Mouse (Mus musculus): ENCODE measurements around the gene Morn3. TPM values are rescaled to one million over a fixed set of nuclear protein-coding genes. Genes with fewer than 3 reads are reported as not detected.
A peak's percentile ranks its signal among the peaks of the same experiment; 100 is the strongest.

The Morn3 gene
- polyA plus RNA-seq, 1 experiment from 2014 or later: not detected

DNA sequence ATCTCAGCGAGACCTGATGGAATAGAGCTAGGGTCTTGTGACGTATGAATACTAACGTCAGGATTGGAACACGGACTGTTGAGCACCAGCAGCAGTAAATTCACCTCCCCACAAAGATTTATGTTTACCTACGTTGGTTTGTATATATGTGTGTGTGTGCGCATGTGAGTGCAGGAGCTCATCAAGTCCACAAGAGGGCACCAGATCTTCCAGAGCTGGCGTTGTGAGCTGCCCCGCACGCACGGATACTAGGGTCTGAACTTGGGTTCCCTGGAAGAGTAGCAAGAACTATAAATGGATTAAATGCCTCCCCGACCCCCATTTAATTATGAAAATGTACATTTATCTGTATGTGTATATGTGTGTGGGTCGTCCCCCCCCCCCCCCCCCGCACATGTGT lies 33.7 kb upstream of the Morn3 start:
- peak; percentile 77 for DNase-seq (ENCODE audit: low spot score, missing footprints)
- Histone ChIP-seq H3K36me3 (ENCODE audit: control insufficient read depth, insufficient read depth, low read length) (no peaks in the 10 kb centered on the region), H3K4me3 (ENCODE audit: low read depth, low read length) (no peak overlapping the region), H3K27me3 (ENCODE audit: control insufficient read depth, insufficient read depth, low read length) (no peaks in the 10 kb centered on the region), H3K4me1 (ENCODE audit: control insufficient read depth, insufficient read depth, low read length) (peaks cover 8% of the 10 kb centered on the region), H3K9me3 (ENCODE audit: control insufficient read depth, low read length) (peaks cover 2% of the 10 kb centered on the region; the same call in 1 of the 2 replicates), H3K27ac (ENCODE audit: low read depth, low read length) (no peak overlapping the region), H3K9ac (ENCODE audit: low read length) (no peak overlapping the region), H3K4me2 (no peak overlapping the region)
- ATAC-seq (ENCODE audit: low FRiP score): no peak
- WGBS: 94% methylated on average over 12 of the region's 13 CpGs

DNA sequence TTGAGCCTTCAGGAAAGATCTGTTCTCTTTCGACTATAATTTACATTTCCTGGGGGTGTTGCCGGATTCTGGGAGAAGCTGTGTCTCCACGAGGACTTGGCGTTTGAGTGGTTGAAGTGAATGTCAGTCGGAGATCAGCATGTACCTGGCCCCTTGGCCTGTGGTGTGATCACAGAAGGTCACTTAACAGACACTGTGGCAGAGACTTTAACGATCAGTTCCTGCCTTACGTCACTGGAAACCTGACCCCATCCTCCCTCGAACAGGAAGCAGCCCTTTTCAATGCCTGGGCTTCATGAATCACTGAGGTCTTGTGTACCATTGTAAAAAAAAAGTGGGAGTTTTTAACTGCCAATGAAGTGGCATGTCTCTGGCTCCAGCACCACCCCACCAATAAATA lies 33.2 kb upstream of the Morn3 start:
- DNase-seq (ENCODE audit: low spot score, missing footprints): peak; percentile 72

DNA sequence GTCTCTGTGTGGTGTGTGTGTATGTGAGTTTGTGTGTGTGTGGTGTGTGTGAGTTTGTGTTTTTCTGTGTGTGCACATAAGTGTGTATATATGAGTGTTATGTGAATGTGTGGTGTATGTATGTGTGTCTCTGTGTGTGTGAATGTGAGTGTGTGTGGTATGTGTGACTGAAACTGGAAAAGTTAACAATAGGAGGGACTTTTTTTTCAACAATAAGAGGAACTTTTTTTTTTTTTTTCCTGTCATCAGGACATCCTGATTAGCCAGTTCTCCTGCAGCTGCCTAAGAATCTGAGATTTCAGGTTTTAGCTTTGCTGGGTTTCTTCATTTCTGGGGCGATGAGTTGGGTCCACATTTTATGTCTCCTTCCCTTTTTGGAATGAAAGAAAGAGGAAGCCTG lies 32.8 kb upstream of the Morn3 start:
- Histone ChIP-seq H3K9ac (ENCODE audit: low read length) (no peak overlapping the region), H3K27me3 (ENCODE audit: control insufficient read depth, insufficient read depth, low read length) (no peaks in the 10 kb centered on the region), H3K9me3 (ENCODE audit: control insufficient read depth, low read length) (peaks cover 2% of the 10 kb centered on the region; the same call in 1 of the 2 replicates), H3K27ac (ENCODE audit: low read depth, low read length) (no peak overlapping the region), H3K36me3 (ENCODE audit: control insufficient read depth, insufficient read depth, low read length) (no peaks in the 10 kb centered on the region), H3K4me3 (ENCODE audit: low read depth, low read length) (no peak overlapping the region), H3K4me1 (ENCODE audit: control insufficient read depth, insufficient read depth, low read length) (peaks cover 8% of the 10 kb centered on the region), H3K4me2 (no peak overlapping the region)
- ATAC-seq (ENCODE audit: low FRiP score) (no peak), DNase-seq (ENCODE audit: low spot score, missing footprints) (peak; percentile 10)
- 93% methylated on average over 1 of the region's 1 CpGs for WGBS

More for the DNA sequence above, 33.2 kb upstream of the Morn3 start:
- Histone ChIP-seq H3K9me3 (ENCODE audit: control insufficient read depth, low read length) (peaks cover 2% of the 10 kb centered on the region; the same call in 1 of the 2 replicates), H3K4me3 (ENCODE audit: low read depth, low read length) (no peak overlapping the region), H3K4me2 (no peak overlapping the region), H3K27me3 (ENCODE audit: control insufficient read depth, insufficient read depth, low read length) (no peaks in the 10 kb centered on the region), H3K36me3 (ENCODE audit: control insufficient read depth, insufficient read depth, low read length) (no peaks in the 10 kb centered on the region), H3K27ac (ENCODE audit: low read depth, low read length) (no peak overlapping the region), H3K9ac (ENCODE audit: low read length) (no peak overlapping the region), H3K4me1 (ENCODE audit: control insufficient read depth, insufficient read depth, low read length) (peaks cover 8% of the 10 kb centered on the region)
- ATAC-seq (ENCODE audit: low FRiP score): no peak
- 89% methylated on average over 8 of the region's 8 CpGs for WGBS

DNA sequence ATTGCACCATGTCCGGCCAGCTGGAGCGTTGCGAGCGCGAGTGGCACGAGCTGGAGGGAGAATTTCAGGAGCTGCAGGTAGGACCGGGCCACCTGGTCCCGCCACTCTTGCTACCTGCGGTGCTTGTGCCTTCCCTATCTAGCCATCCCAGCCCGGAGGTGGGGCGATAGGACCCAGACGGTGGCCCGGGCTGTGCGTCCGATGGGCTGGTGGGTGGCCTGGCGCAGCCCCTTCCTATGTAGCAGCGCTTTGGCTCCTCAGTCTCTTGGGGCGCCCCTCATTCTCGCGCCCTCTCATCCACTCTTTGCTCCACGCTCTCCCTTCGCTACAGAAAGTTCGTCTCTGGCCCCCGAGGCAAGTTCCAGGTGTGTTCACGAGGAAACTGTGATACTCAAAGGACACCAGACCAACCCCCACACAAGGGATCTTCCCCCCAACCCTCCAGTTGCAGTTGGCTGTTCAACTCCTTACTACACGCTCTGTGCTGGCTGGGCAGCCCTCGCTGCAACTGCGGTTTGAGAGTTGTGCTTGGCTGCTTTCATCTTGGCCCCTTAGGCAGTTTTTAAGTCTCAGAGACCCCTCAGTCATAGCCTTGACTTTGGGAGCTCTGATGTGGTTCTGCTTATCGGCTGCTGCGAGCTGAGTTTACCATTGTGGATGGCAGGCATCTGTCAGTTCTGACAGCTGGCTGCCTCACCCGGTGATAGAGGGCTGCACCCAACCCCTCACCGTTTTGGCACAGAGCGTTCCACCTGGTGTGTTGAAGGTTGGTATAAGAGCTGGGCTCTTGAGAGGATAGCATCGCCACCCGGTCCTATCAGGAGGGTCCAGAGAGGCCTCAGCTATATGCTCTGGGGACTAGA lies 29.8 kb upstream of the Morn3 start:
- H3K27ac ChIP-seq (ENCODE audit: low read depth, low read length): 0 out of 2 replicates have a peak overlapping the region, but pooled peaks have one; percentile 2
- peaks cover 8% of the 10 kb centered on the region for H3K4me1 ChIP-seq (ENCODE audit: control insufficient read depth, insufficient read depth, low read length)
- H3K27me3 ChIP-seq (ENCODE audit: control insufficient read depth, insufficient read depth, low read length): no peaks in the 10 kb centered on the region
- peak; percentile 95 for DNase-seq (ENCODE audit: low spot score, missing footprints)
- H3K36me3 ChIP-seq (ENCODE audit: control insufficient read depth, insufficient read depth, low read length): no peaks in the 10 kb centered on the region
- peak overlapping the region; percentile 60 for H3K9ac ChIP-seq (ENCODE audit: low read length)
- peak; percentile 89 for ATAC-seq (ENCODE audit: low FRiP score)
- 6% methylated on average over 35 of the region's 35 CpGs for WGBS
- H3K9me3 ChIP-seq (ENCODE audit: control insufficient read depth, low read length): peaks cover 2% of the 10 kb centered on the region; the same call in 1 of the 2 replicates
- H3K4me2 ChIP-seq: peak overlapping the region; percentile 85
- H3K4me3 ChIP-seq (ENCODE audit: low read depth, low read length): peak overlapping the region; percentile 59

DNA sequence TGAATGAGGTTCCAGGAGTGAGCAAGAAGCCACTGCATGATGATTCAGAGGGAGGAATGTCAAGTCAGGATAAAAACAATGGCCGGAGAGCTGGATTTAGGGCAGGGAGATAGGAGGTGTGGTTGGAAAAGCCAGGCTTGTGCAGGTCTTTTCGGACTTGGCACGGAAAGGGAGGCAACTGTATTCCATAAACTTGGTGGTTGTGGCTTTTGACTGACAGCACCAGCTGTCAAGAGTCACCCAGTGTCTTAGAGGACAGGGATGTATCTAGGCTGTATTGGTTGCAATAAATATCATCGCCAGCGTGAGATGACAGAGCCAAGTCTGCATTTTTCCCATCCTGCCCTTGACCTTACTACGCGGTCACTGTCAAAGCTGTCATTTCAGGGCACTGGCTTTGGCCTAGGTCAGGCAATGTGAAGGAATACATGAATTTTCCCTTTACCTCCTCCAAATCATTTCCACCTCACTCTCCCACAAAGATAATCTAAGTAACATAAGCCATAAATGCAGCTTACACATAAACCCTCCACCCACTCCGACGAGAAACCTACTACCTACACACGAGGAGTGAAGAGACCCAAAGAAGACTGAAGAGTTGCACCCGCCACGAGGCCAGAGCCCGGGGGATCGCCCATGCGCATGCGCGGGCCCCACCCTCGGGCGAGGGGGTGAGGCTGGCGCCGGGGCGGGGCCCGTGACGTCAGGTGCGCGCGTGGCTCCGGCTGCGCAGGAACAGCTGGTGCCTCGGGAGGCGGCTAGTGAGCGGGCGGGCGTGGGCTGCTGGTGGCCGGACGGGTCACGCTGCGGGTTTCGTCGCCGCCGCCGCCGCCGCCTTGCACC lies 29.0 kb upstream of the Morn3 start:
- ATAC-seq (ENCODE audit: low FRiP score) (peak; percentile 92), DNase-seq (ENCODE audit: low spot score, missing footprints) (peak; percentile 99)
- Histone ChIP-seq H3K27me3 (ENCODE audit: control insufficient read depth, insufficient read depth, low read length) (no peaks in the 10 kb centered on the region), H3K9ac (ENCODE audit: low read length) (peak overlapping the region; percentile 60), H3K4me3 (ENCODE audit: low read depth, low read length) (peak overlapping the region; percentile 59), H3K4me2 (peak overlapping the region; percentile 85), H3K27ac (ENCODE audit: low read depth, low read length) (no peak overlapping the region; the same call in 1 of the 2 replicates), H3K9me3 (ENCODE audit: control insufficient read depth, low read length) (peaks cover 2% of the 10 kb centered on the region; the same call in 1 of the 2 replicates), H3K36me3 (ENCODE audit: control insufficient read depth, insufficient read depth, low read length) (no peaks in the 10 kb centered on the region), H3K4me1 (ENCODE audit: control insufficient read depth, insufficient read depth, low read length) (peaks cover 8% of the 10 kb centered on the region)
- 9% methylated on average over 45 of the region's 45 CpGs for WGBS

DNA sequence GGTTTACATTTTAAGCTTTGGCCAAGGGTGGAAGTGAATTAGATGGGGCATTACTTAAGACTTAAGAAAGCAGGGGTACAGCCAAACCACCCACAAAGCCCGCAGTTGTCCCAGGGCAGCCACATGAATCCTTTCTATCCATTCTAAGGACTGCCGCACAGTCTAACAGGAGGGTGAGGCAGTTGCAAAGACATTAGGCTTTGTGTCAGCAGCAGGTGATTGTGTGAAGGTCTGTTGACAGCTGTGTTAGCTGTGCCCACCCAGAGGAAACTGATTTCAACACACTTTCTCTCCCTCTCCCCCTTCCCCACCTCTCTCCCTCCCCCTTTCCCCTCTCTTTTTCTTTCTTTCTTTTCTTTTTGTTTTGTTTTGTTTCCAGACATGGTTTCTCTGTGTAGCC lies 21.9 kb upstream of the Morn3 start:
- 89% methylated on average over 2 of the region's 2 CpGs for WGBS

DNA sequence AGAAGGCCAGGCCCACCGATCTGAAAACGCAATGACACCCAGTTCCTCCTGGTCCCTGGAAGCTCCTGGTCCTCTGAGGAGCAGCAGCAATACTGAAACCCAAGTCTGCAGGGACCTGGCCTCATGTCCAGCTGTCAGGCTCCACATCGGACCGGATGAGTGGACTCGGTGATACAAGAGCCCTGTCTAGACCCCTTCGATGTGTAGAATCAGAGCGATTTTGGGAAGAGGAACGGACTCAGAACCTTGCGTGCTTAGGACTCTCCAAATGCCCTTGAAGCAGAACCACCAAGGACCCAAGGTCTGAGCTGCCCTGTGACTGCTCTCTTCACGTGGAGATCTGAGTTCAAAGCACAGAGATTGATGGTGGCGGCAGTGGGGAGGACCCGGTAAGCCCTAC lies 21.3 kb upstream of the Morn3 start, which contains the start of gene Tmem120b:
Tmem120b (plus strand) TSS at position 301 of the 400 bp plus-strand sequence.
- ATAC-seq (ENCODE audit: low FRiP score) (no peak), DNase-seq (ENCODE audit: low spot score, missing footprints) (no peak)
- no peak within 1 kb of the TSS for H3K27ac ChIP-seq (ENCODE audit: low read depth, low read length)
- H3K9me3 ChIP-seq (ENCODE audit: control insufficient read depth, low read length): no peaks in the 10 kb centered on the region
- no peak within 1 kb of the TSS for H3K4me2 ChIP-seq
- H3K4me1 ChIP-seq (ENCODE audit: control insufficient read depth, insufficient read depth, low read length): no peaks in the 10 kb centered on the region
- no peak within 1 kb of the TSS for H3K4me3 ChIP-seq (ENCODE audit: low read depth, low read length)
- no peaks in the 10 kb centered on the region for H3K27me3 ChIP-seq (ENCODE audit: control insufficient read depth, insufficient read depth, low read length)
- no peak within 1 kb of the TSS for H3K9ac ChIP-seq (ENCODE audit: low read length)
- WGBS: 85% methylated on average over 12 of the region's 12 CpGs
- H3K36me3 ChIP-seq (ENCODE audit: control insufficient read depth, insufficient read depth, low read length): no peaks in the 10 kb centered on the region

More for the DNA sequence above, 21.9 kb upstream of the Morn3 start:
- Histone ChIP-seq H3K4me2 (no peak overlapping the region), H3K4me1 (ENCODE audit: control insufficient read depth, insufficient read depth, low read length) (no peaks in the 10 kb centered on the region), H3K9ac (ENCODE audit: low read length) (no peak overlapping the region), H3K27ac (ENCODE audit: low read depth, low read length) (no peak overlapping the region), H3K36me3 (ENCODE audit: control insufficient read depth, insufficient read depth, low read length) (no peaks in the 10 kb centered on the region), H3K27me3 (ENCODE audit: control insufficient read depth, insufficient read depth, low read length) (no peaks in the 10 kb centered on the region), H3K4me3 (ENCODE audit: low read depth, low read length) (no peak overlapping the region), H3K9me3 (ENCODE audit: control insufficient read depth, low read length) (no peaks in the 10 kb centered on the region)
- DNase-seq (ENCODE audit: low spot score, missing footprints): no peak
- no peak for ATAC-seq (ENCODE audit: low FRiP score)

DNA sequence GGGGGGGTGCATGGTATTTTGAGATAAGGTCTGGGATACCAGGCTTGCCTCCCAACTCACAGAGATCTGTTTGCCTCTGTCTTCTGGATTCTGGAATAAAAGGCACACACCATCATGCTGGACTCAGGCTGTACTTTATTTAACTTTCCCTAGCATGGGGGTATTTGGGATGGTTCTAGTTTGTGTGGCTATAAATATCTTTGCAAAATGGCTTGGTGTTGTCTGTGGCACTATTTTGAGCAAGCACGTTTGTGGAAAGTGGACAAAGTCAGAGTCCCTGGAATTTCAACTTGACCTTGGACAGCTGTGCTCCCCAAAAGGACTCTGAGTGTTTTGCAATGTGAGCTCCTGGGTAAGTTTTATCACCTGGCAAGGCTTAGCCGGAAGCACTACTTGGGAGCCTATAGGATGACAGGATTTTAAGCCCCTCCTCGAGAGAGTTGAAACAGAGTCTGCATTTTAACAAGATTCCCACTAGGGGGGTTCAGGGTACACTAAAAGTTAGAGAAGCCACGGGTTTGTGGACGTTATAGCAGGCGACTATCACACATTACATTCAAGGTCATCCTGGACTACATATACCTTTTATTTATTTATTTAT lies 20.7 kb upstream of the Morn3 start:
- no peak overlapping the region for H3K9ac ChIP-seq (ENCODE audit: low read length)
- no peaks in the 10 kb centered on the region for H3K9me3 ChIP-seq (ENCODE audit: control insufficient read depth, low read length)
- H3K4me1 ChIP-seq (ENCODE audit: control insufficient read depth, insufficient read depth, low read length): no peaks in the 10 kb centered on the region
- no peak overlapping the region for H3K4me2 ChIP-seq
- WGBS: 39% methylated on average over 6 of the region's 6 CpGs
- H3K4me3 ChIP-seq (ENCODE audit: low read depth, low read length): no peak overlapping the region
- no peak for ATAC-seq (ENCODE audit: low FRiP score)
- H3K27me3 ChIP-seq (ENCODE audit: control insufficient read depth, insufficient read depth, low read length): no peaks in the 10 kb centered on the region
- H3K36me3 ChIP-seq (ENCODE audit: control insufficient read depth, insufficient read depth, low read length): no peaks in the 10 kb centered on the region
- no peak overlapping the region for H3K27ac ChIP-seq (ENCODE audit: low read depth, low read length)
- DNase-seq (ENCODE audit: low spot score, missing footprints): no peak

Data from midbrain, embryonic 11.5 days (tissue).